Mouse (Mus musculus) hindbrain, embryonic 10.5 days (tissue): Measurements from ENCODE around the gene Ccl1. TPM values are rescaled to one million over a fixed set of nuclear protein-coding genes. Genes with fewer than 3 reads are reported as not detected.

Source experiments
- DNase-seq: peaks from one replicate; pipeline ENCODE4 v3.0.0-alpha.2; 2017; ENCODE audit warnings: low spot score
- H3K27ac ChIP-seq: fragments of 300-500 bp; sonication (generic); 2 replicates; pipeline ENCODE4 v1.5.1; 2016; ENCODE audit warnings: mild to moderate bottlenecking, moderate library complexity
- H3K27me3 ChIP-seq: fragments of 300-500 bp; sonication (generic); 2 replicates; pipeline ENCODE4 v1.6.1; 2016; ENCODE audit warnings: mild to moderate bottlenecking; ENCODE audit not compliant: poor library complexity, insufficient read depth, severe bottlenecking
- H3K36me3 ChIP-seq: fragments of 300-500 bp; sonication (generic); 2 replicates; pipeline ENCODE4 v1.6.1; 2016; ENCODE audit warnings: mild to moderate bottlenecking, moderate library complexity
- H3K4me1 ChIP-seq: fragments of 300-500 bp; sonication (generic); replicated peaks from 2 replicates; pipeline ENCODE4 v1.6.1; 2016; ENCODE audit warnings: mild to moderate bottlenecking
- H3K4me3 ChIP-seq: fragments of 300-500 bp; sonication (generic); 2 replicates; pipeline ENCODE4 v1.5.1; 2016; ENCODE audit warnings: mild to moderate bottlenecking, moderate library complexity
- H3K9me3 ChIP-seq: fragments of 300-500 bp; sonication (generic); 2 replicates; pipeline ENCODE4 v1.6.1; 2016; ENCODE audit warnings: mild to moderate bottlenecking, moderate library complexity
- WGBS: fragments of 180-500 bp; shearing (Covaris S2); methylation state at CpG from one replicate; pipeline ENCODE4 v1.1.7; 2016; 5-methylcytosine and 5-hydroxymethylcytosine counted together
- polyA plus RNA-seq: library from polyadenylated mRNA; unstranded; fragments of >200 nt; fragmentation: Nextera tagmentation; extraction: Ambion mirVana; gene quantifications from 2 replicates; pipeline ENCODE4 v1.2.1, GENCODE M21; 2016

Ccl1 gene
- polyA plus RNA-seq, 1 experiment from 2014 or later, result not detected

DNA sequence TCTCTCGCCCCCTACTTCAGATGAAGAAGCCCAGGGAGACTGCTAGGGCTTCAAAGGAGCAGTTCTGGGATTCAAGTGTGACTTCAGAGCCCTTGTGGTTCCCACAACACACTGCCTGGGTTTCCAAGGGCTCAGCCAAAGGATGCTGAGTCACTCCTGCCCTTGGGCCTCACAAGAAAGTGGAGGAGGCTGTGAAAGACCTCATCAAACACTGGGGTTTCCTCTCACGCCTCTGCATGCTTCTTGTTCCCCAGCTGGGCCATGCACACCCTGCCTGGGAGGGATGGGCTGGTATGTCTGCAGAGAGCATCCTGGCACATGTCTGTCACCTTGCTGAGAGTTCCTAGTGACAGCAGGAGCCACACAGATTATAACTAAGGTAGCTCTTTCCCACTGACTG, 110.5 kb downstream of the Ccl1 start:
- no peaks in the 10 kb centered on the region for H3K27me3 ChIP-seq
- H3K36me3 ChIP-seq, result no peaks in the 10 kb centered on the region
- H3K4me1 ChIP-seq, result no peaks in the 10 kb centered on the region
- H3K27ac ChIP-seq, result no peak overlapping the region
- no peak for DNase-seq
- no peaks in the 10 kb centered on the region for H3K9me3 ChIP-seq
- H3K4me3 ChIP-seq, result no peak overlapping the region
- 71% methylated on average over 2 of the region's 2 CpGs for WGBS

DNA sequence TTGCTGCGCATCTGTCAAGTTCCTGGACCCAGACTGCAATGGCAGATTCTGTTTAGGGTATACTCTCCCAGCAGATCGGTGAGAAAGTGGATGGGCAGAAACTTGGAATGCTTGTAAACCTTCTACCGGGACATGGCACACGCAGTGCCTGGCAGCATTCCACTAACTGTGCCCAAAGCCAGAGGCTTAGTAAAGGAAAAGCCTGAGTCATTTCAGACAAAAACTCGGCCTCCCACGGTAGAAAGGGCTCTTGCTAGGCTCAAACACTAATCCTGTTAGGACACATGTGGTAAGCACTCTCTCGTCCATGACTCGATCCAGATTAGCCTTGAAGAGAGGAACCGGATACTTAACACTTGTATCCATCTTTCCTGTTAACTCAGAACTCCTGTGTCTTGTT, 111.7 kb downstream of the Ccl1 start:
- Histone ChIP-seq H3K9me3 (no peaks in the 10 kb centered on the region), H3K4me1 (no peaks in the 10 kb centered on the region), H3K36me3 (no peaks in the 10 kb centered on the region), H3K27me3 (no peaks in the 10 kb centered on the region), H3K27ac (no peak overlapping the region), H3K4me3 (no peak overlapping the region)
- WGBS, result 87% methylated on average over 9 of the region's 9 CpGs
- DNase-seq, result no peak

DNA sequence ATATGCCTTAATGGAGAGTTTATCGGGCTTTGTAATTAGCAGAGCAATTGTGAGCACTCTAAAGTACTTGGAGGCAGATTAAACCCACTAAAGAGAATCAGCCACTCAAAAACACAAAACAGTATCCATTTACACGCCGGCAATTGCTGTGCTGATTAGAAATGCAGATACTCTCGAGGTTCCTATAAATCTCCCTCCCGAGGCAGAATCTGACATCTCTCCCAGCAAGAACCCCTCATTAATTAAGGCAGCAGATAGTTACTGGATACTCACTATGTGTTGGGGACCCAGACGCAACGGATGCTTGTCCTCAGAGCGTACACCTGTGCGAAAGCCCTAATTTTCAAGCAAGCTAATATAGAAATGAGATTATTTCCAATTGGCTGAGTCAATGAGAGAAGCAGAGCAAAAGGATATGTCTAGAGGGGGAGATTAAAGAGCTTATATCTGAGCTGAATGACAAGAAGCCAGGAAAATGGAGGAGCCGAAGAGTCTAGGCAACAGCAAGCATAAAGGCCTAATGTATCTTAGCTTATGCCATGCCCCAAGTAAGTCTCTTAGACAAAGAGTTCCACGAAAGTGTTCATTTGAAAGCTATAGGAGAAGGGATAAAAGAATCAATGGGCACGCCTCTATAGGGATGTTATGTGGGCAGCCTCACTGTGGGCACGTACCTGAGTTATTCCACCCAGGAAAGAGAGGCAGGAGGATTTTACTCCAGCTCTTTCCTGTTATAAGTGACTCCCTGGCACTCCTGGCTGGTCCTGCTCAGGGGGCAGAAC, 115.5 kb downstream of the Ccl1 start:
- 84% methylated on average over 13 of the region's 13 CpGs for WGBS
- no peaks in the 10 kb centered on the region for H3K4me1 ChIP-seq
- no peak for DNase-seq

DNA sequence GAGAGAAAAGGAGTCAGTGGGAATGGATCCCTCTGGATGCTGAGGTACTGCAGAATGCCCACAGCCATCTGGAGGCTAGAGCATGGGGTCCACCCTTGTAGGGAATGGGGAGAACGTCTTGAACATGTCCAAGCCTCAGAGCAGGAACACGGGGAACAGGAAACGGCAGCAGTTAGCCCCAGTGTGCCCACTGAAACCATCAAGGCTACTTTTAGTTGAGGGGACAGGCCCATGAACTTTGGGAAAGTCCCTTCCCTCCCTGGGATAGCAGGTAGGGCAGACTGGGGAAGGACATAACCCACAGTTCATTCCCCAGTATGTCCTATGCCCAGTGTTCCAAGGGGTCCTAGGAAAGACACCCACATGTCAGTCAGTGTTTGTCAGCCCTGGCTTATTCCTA, 119.8 kb downstream of the Ccl1 start:
- peaks cover 15% of the 10 kb centered on the region for H3K4me1 ChIP-seq
- 87% methylated on average over 3 of the region's 3 CpGs for WGBS

More for the DNA sequence above, 115.5 kb downstream of the Ccl1 start:
- Histone ChIP-seq H3K9me3 (no peaks in the 10 kb centered on the region), H3K4me3 (no peak overlapping the region), H3K27ac (no peak overlapping the region), H3K27me3 (no peaks in the 10 kb centered on the region), H3K36me3 (no peaks in the 10 kb centered on the region)

GRCm38 (mm10) chr11:82183281-82183935, 122.1 kb downstream of the Ccl1 start:
- 48% methylated on average over 6 of the region's 6 CpGs for WGBS
- H3K36me3 ChIP-seq, result no peaks in the 10 kb centered on the region

More for the DNA sequence above, 119.8 kb downstream of the Ccl1 start:
- Histone ChIP-seq H3K27me3 (no peaks in the 10 kb centered on the region), H3K4me3 (no peak overlapping the region), H3K27ac (no peak overlapping the region), H3K9me3 (no peaks in the 10 kb centered on the region), H3K36me3 (no peaks in the 10 kb centered on the region)
- no peak for DNase-seq

DNA sequence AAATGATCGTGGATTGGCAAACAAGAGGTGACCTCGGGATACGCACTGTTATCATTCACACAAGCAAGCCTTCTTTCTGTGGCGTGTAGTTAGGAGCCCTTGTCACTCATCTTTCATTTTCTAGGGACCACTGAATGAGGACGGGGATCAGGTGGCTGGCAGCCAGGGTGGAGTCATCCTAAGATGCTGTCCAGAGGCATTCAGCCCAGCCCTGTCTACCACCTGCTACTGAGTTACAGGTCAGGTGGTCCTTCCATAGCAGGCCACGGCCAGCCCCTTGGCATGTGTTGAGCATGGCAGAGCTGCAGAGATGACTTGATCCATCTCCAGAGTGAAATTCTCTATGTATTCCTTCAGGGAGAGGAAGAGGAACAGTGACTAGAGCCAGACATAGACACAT, 123.1 kb downstream of the Ccl1 start:
- H3K4me1 ChIP-seq, result peaks cover 15% of the 10 kb centered on the region

More at GRCm38 (mm10) chr11:82183281-82183935, 122.1 kb downstream of the Ccl1 start:
- no peak overlapping the region for H3K4me3 ChIP-seq
- peaks cover 15% of the 10 kb centered on the region for H3K4me1 ChIP-seq
- no peak for DNase-seq
- H3K9me3 ChIP-seq, result no peaks in the 10 kb centered on the region
- 0 out of 2 replicates have a peak, but pooled peaks cover 3% of the 10 kb centered on the region for H3K27me3 ChIP-seq
- H3K27ac ChIP-seq, result no peak overlapping the region

GRCm38 (mm10) chr11:82181331-82181730, 124.2 kb downstream of the Ccl1 start:
- no peak for DNase-seq
- Histone ChIP-seq H3K27me3 (0 out of 2 replicates have a peak, but pooled peaks cover 5% of the 10 kb centered on the region), H3K27ac (no peak overlapping the region), H3K4me1 (peaks cover 15% of the 10 kb centered on the region), H3K36me3 (no peaks in the 10 kb centered on the region), H3K9me3 (no peaks in the 10 kb centered on the region), H3K4me3 (no peak overlapping the region)
- WGBS, result 86% methylated on average over 8 of the region's 8 CpGs

More for the DNA sequence above, 123.1 kb downstream of the Ccl1 start:
- 85% methylated on average over 6 of the region's 6 CpGs for WGBS
- Histone ChIP-seq H3K27ac (no peak overlapping the region), H3K4me3 (no peak overlapping the region), H3K9me3 (no peaks in the 10 kb centered on the region), H3K36me3 (no peaks in the 10 kb centered on the region), H3K27me3 (0 out of 2 replicates have a peak, but pooled peaks cover 5% of the 10 kb centered on the region)
- DNase-seq, result no peak

DNA sequence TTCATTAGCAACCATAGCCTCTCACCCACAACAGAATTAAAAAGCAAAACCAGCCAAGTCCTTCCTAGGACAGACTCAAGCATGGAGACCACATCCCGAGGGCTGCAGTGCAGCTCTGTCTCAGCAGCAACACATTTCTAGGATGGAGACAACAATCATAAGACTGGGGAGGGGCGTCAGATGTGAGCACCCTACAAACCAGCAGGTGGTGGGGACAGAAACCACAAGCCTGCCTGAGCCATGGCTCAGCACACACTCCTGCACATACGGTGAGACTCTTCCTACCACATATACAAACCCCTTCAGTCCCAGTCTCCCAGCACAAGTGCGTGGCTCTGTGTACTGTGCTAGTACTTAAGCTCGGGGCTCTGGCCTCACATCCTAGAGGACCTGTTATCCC, 127.3 kb downstream of the Ccl1 start:
- H3K9me3 ChIP-seq, result no peaks in the 10 kb centered on the region
- 75% methylated on average over 5 of the region's 5 CpGs for WGBS
- no peaks in the 10 kb centered on the region for H3K36me3 ChIP-seq
- no peak for DNase-seq
- H3K27me3 ChIP-seq, result 0 out of 2 replicates have a peak, but pooled peaks cover 5% of the 10 kb centered on the region
- H3K4me1 ChIP-seq, result peaks cover 3% of the 10 kb centered on the region; the same call in 1 of the 2 replicates
- H3K27ac ChIP-seq, result no peak overlapping the region
- H3K4me3 ChIP-seq, result no peak overlapping the region

DNA sequence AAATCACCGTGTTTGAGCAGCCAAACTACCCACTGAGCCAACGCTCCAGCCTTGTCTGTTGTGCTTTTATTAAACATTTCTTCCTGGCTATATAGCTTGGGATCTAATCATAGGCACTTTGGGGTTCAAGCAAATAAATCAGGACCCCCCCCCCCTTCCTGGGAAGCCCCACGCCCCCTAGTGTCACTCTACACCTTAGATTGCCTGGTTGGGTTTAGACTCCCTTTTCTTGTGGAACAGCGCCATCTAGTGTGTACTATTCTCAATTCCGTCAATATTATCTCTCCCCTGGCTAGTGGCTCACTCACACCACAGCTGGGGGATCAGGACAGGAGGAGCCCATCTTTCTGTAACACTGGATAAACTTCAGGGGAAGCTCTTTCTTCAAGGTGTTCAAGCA, 127.8 kb downstream of the Ccl1 start:
- Histone ChIP-seq H3K36me3 (no peaks in the 10 kb centered on the region), H3K4me1 (no peaks in the 10 kb centered on the region), H3K4me3 (no peak overlapping the region), H3K27me3 (0 out of 2 replicates have a peak, but pooled peaks cover 5% of the 10 kb centered on the region), H3K27ac (no peak overlapping the region), H3K9me3 (no peaks in the 10 kb centered on the region)
- 33% methylated on average over 5 of the region's 5 CpGs for WGBS
- peak; percentile 46 for DNase-seq

DNA sequence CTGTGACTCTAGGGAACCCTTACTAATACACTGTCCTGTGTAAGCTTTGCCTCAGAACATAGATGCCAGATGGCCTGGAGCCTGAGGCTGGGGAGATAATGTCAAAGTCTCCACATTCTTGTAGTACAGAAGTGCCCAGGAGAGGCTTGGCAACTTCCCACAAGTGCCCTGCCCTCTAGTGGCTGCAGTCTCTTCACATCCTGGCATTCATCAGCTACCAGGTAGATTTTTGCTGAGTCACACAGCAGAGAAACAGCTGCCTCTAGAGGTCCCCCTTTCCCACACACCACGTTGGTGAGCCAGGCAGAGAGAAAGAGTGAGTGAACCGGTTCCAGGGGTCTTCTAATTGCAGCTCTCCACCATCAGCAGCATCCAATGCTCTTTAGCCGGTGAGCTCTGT, 130.7 kb downstream of the Ccl1 start:
- Histone ChIP-seq H3K4me1 (no peaks in the 10 kb centered on the region), H3K27me3 (0 out of 2 replicates have a peak, but pooled peaks cover 5% of the 10 kb centered on the region), H3K4me3 (no peak overlapping the region), H3K36me3 (no peaks in the 10 kb centered on the region), H3K9me3 (no peaks in the 10 kb centered on the region), H3K27ac (no peak overlapping the region)
- DNase-seq, result peak; percentile 65
- WGBS, result 11% methylated on average over 3 of the region's 3 CpGs

DNA sequence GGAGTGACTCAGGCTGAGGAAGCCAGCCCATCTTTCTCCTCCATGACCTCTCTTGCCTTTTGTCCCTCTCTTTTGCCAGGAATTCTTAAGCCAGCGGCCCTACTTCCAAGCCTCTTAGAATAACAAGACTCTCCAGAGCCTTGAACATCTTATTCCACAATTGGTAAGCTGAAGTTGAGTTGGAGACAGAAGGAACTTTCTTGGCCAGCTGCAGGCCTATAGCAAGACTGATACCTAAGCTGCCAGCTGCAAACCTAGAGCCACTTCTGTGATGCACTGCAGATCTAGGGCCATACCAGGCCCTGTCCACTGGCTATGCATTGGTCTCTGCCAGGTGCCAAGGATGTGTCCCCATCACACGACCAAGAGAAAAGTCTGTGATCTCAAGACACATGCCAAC, 132.0 kb downstream of the Ccl1 start:
- Histone ChIP-seq H3K27me3 (0 out of 2 replicates have a peak, but pooled peaks cover 2% of the 10 kb centered on the region), H3K4me3 (no peak overlapping the region), H3K36me3 (no peaks in the 10 kb centered on the region), H3K27ac (no peak overlapping the region), H3K9me3 (no peaks in the 10 kb centered on the region), H3K4me1 (no peaks in the 10 kb centered on the region)
- DNase-seq, result no peak
- WGBS, result 88% methylated on average over 2 of the region's 2 CpGs

DNA sequence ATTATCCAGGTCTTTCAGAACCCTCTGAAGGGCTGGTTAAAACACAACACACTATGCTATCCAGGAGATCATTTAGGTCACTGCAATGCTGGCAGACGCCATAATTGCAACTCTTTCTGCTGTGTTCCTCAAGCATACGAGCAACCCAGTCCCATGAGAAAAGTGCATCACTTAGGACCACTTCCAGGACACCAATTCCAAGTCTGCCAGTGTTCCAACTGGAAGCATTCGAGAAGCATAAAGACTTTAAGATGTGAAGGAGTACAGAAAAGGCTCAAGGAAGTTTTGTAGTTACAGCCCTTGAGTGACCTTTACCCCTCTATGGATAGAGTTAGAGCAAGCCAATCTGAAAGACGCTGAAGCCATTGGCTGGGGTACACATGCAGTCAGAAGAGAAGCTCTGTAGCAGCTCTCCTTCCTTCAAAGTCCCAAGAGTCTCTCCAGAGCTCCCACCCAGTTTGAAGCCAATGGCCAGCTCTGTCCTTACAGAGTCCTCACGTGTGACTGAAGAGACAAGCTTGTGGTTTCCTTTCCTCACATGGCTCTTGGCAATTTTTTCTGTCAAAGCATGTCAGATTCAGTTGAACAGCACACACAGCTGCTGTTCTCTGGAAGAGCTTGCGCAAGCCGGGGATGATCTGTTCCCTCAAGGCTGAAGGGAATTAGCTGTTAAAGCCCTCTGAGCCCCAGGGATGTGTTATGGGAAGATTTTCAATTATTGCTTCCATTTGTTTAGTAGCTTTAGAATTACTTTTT, 134.0 kb downstream of the Ccl1 start:
- no peaks in the 10 kb centered on the region for H3K4me1 ChIP-seq
- H3K4me3 ChIP-seq, result no peak overlapping the region
- H3K36me3 ChIP-seq, result no peaks in the 10 kb centered on the region
- H3K27me3 ChIP-seq, result no peaks in the 10 kb centered on the region
- DNase-seq, result no peak
- H3K27ac ChIP-seq, result no peak overlapping the region
- WGBS, result 81% methylated on average over 7 of the region's 7 CpGs
- H3K9me3 ChIP-seq, result no peaks in the 10 kb centered on the region
